Comparison of ENCODE assay signal across 24 mouse cellular contexts in genomic region chr16:36911909-36912308, GRCm38 (mm10). TPM values are rescaled to one million over a fixed set of nuclear protein-coding genes. Genes with fewer than 3 reads are reported as not detected.
DNase-seq lines count a peak whose midpoint lies in the region; ATAC-seq and TF ChIP-seq lines count a peak whose summit lies in the region.
"Had no signal": no experiment of that assay in that cellular context is flagged by ENCODE, and none has a peak within 500 bp of the region (broad histone marks: within the 10 kb centered on the region; RNA-seq: fewer than 3 reads in every experiment).

No protein-coding gene starts in this region.

- peaks cover 77% of the 10 kb centered on the region for H3K36me3 ChIP-seq in heart, embryonic 10.5 days
- H3K36me3 ChIP-seq in spleen, adult 2 months (ENCODE audit: control insufficient read depth, insufficient read depth, low read length): peaks cover 18% of the 10 kb centered on the region
- peaks cover 75% of the 10 kb centered on the region for H3K36me3 ChIP-seq in hindbrain, embryonic 10.5 days

- no peak for TF ChIP-seq POLR2A in spleen, adult 2 months (IDR thresholded peaks at IDR 0.05; ENCODE audit: low read depth, low read length)

- TF ChIP-seq CTCF in spleen, adult 2 months (IDR thresholded peaks at IDR 0.05; ENCODE audit: extremely low read depth, insufficient read depth, insufficient read length, insufficient replicate concordance): no peak

- peaks cover 4% of the 10 kb centered on the region; the same call in 1 of the 2 replicates for H3K4me1 ChIP-seq in heart, embryonic 10.5 days
- H3K4me1 ChIP-seq in spleen, adult 2 months (ENCODE audit: control insufficient read depth, insufficient read depth, insufficient read length): no peaks in the 10 kb centered on the region; the same call in 1 of the 2 replicates
- H3K4me1 ChIP-seq in hindbrain, embryonic 10.5 days (replicated peaks): no peaks in the 10 kb centered on the region
- H3K4me1 ChIP-seq: embryonic facial prominence, embryonic 12.5 days; embryonic facial prominence, embryonic 15.5 days had no signal

- H3K27ac ChIP-seq in heart, embryonic 10.5 days: no peak overlapping the region
- 0 out of 2 replicates have a peak overlapping the region, but pooled peaks have one; percentile 16 for H3K27ac ChIP-seq in spleen, adult 2 months (ENCODE audit: insufficient read depth, low read length)
- H3K27ac ChIP-seq in hindbrain, embryonic 10.5 days: no peak overlapping the region
- H3K27ac ChIP-seq: embryonic facial prominence, embryonic 12.5 days; embryonic facial prominence, embryonic 15.5 days; gastrocnemius, adult 2 months; heart, adult 2 months; hindbrain, embryonic 14.5 days; hindbrain, postnatal 0 days had no signal

- peak; percentile 72 for DNase-seq in heart, embryonic 10.5 days (ENCODE audit: low spot score)
- no peak for DNase-seq in heart, adult 18-20 months
- DNase-seq in spleen, adult 2 months (ENCODE audit: low read depth in 1 of 2, low spot score in 2 of 2): peak in 1 of 2 experiments; percentile 23
- DNase-seq in spleen, postnatal 10 days (ENCODE audit: low spot score in 2 of 2): no peak
- DNase-seq in A20 (ENCODE audit: low read depth, low spot score): peak; percentile 64
- DNase-seq in hindbrain, embryonic 10.5 days (ENCODE audit: low spot score): no peak
- DNase-seq: adrenal gland, adult 8-10 months; adrenal gland, postnatal 25 days; cerebellum, adult 18-20 months; cerebellum, adult 9-10 months; cerebellum, postnatal 14 days; forebrain, postnatal 0 days; gastrocnemius, adult 2 months; gastrocnemius, postnatal 14 days; heart, adult 2 months had no signal

- WGBS in heart, embryonic 10.5 days: 91% methylated on average over 10 of the region's 10 CpGs
- WGBS in spleen, adult 2 months: 56% methylated on average over 10 of the region's 10 CpGs
- WGBS in hindbrain, embryonic 10.5 days: 95% methylated on average over 10 of the region's 10 CpGs

- H3K27me3 ChIP-seq in heart, embryonic 10.5 days (ENCODE audit: insufficient read depth, poor library complexity, severe bottlenecking): no peaks in the 10 kb centered on the region
- no peaks in the 10 kb centered on the region for H3K27me3 ChIP-seq in spleen, adult 2 months (ENCODE audit: control insufficient read depth, insufficient read depth, low read length)
- H3K27me3 ChIP-seq in hindbrain, embryonic 10.5 days (ENCODE audit: insufficient read depth, poor library complexity, severe bottlenecking): no peaks in the 10 kb centered on the region
- H3K27me3 ChIP-seq: embryonic facial prominence, embryonic 12.5 days; embryonic facial prominence, embryonic 15.5 days had no signal

- no peaks in the 10 kb centered on the region for H3K9me3 ChIP-seq in heart, embryonic 10.5 days
- H3K9me3 ChIP-seq in hindbrain, embryonic 10.5 days: no peaks in the 10 kb centered on the region
- H3K9me3 ChIP-seq: embryonic facial prominence, embryonic 12.5 days; embryonic facial prominence, embryonic 15.5 days had no signal

- no peak overlapping the region for H3K4me3 ChIP-seq in heart, embryonic 10.5 days
- no peak overlapping the region for H3K4me3 ChIP-seq in spleen, adult 2 months (ENCODE audit: extremely low read depth, insufficient read depth, insufficient read length)
- no peak overlapping the region for H3K4me3 ChIP-seq in hindbrain, embryonic 10.5 days
- H3K4me3 ChIP-seq: embryonic facial prominence, embryonic 12.5 days; embryonic facial prominence, embryonic 15.5 days; gastrocnemius, adult 2 months; heart, adult 2 months had no signal

- ATAC-seq in neutrophil, adult 5-6 weeks (ENCODE audit: extremely low read depth, insufficient number of reproducible peaks, low FRiP score, poor library complexity, severe bottlenecking): peak; percentile 36; the same call in 1 of the 2 replicates
- ATAC-seq: CD4-positive, CD25-positive, alpha-beta regulatory T cell, adult 4 months; forebrain, embryonic 14.5 days; forebrain, postnatal 0 days; hindbrain, postnatal 0 days; inflammation-experienced regulatory T-cells, adult 6 months had no signal

RNA-seq across cellular contexts. Expression of gene Hcls1, which starts 22.9 kb away (rescaled TPM):
- polyA plus RNA-seq in heart, embryonic 10.5 days (2016; fragmentation: Nextera tagmentation; extraction: Ambion mirVana): 2.2 and 3.8 TPM in 2 replicates
- 10 to 100 TPM in 1 of 2 experiments, 1 to 10 TPM in 1; 10.0 to 12.4 TPM for total RNA-seq in heart, adult 18-20 months (2021)
- polyA plus RNA-seq in spleen, adult 2 months (2012; rRNA removed): 114 and 126 TPM in 2 replicates
- 537 and 551 TPM in 2 replicates for total RNA-seq in neutrophil, adult 5-6 weeks (2017)
- polyA plus RNA-seq in hindbrain, embryonic 10.5 days (2016; fragmentation: Nextera tagmentation; extraction: Ambion mirVana): 2.7 and 2.8 TPM in 2 replicates
- polyA plus RNA-seq: C2C12 had no signal

RNA-seq across cellular contexts. Expression of gene Golgb1, which starts 37.0 kb away (rescaled TPM):
- 56.4 and 67.1 TPM in 2 replicates for polyA plus RNA-seq in heart, embryonic 10.5 days (2016; fragmentation: Nextera tagmentation; extraction: Ambion mirVana)
- total RNA-seq in heart, adult 18-20 months (2021): 10 to 100 TPM; 41.5 to 41.8 TPM
- 21.8 and 31.8 TPM in 2 replicates for polyA plus RNA-seq in spleen, adult 2 months (2012; rRNA removed)
- total RNA-seq in neutrophil, adult 5-6 weeks (2017): 42.7 and 44.3 TPM in 2 replicates
- 64.0 and 81.2 TPM in 2 replicates for polyA plus RNA-seq in hindbrain, embryonic 10.5 days (2016; fragmentation: Nextera tagmentation; extraction: Ambion mirVana)

RNA-seq across cellular contexts. Expression of gene Eaf2, which starts 37.1 kb away (rescaled TPM):
- polyA plus RNA-seq in heart, embryonic 10.5 days (2016; fragmentation: Nextera tagmentation; extraction: Ambion mirVana): 0.38 and 1.3 TPM in 2 replicates
- total RNA-seq in heart, adult 18-20 months (2021): 1 to 10 TPM; 1.2 to 1.5 TPM
- polyA plus RNA-seq in spleen, adult 2 months (2012; rRNA removed): 1.9 and 2.1 TPM in 2 replicates
- 5.0 and 7.6 TPM in 2 replicates for total RNA-seq in neutrophil, adult 5-6 weeks (2017)
- polyA plus RNA-seq in hindbrain, embryonic 10.5 days (2016; fragmentation: Nextera tagmentation; extraction: Ambion mirVana): 1.2 and 1.3 TPM in 2 replicates

Comparison
In these comparisons a context has a peak if more than half of its experiments do, and no peak if none do; other contexts are left out.
1. DNase-seq: peak in heart, embryonic 10.5 days (single experiment) and A20 (single experiment); none in heart, adult 18-20 months (0 of 2), spleen, postnatal 10 days (0 of 2) and hindbrain, embryonic 10.5 days (single experiment).
2. RNA of gene Hcls1, which starts 22.9 kb away (polyA plus RNA-seq): 114 to 126 TPM in spleen, adult 2 months; 2.2 to 3.8 TPM in heart, embryonic 10.5 days and 2.7 to 2.8 TPM in hindbrain, embryonic 10.5 days; every median in the first group is over 10 times any median in the second.